Mouse (Mus musculus) brain, embryonic 14.5 days (tissue): ENCODE measurements at regions not wholly inside any gene's neighbourhood (a gene's known extent, or its start where the extent isn't known, plus 50 kb on each side); places are given as distances from the start of the nearest gene placed in this dataset.

Experiments
- CTCF ChIP-seq: fragments of 200-500 bp; IDR thresholded peaks from 2 replicates; pipeline ENCODE4 v1.5.1; 2012; ENCODE audit warnings: inconsistent platforms, mild to moderate bottlenecking, moderate library complexity, borderline replicate concordance; ENCODE audit not compliant: insufficient read depth, insufficient read length; ENCODE audit errors: extremely low read depth
- POLR2A ChIP-seq: fragments of 200-500 bp; IDR thresholded peaks from 2 replicates; pipeline ENCODE4 v1.6.1; 2012; ENCODE audit warnings: mild to moderate bottlenecking, inconsistent platforms, borderline replicate concordance; ENCODE audit not compliant: poor library complexity, insufficient read depth, insufficient read length, severe bottlenecking; ENCODE audit errors: extremely low read depth

- TF ChIP-seq CTCF (no peak), POLR2A (no peak)
Measured at GRCm38 (mm10) chr7:73601336-73601735, 59.7 kb upstream of the Chd2 start.
